9 mouse cellular contexts compared by ENCODE assay signal in the genomic region with DNA sequence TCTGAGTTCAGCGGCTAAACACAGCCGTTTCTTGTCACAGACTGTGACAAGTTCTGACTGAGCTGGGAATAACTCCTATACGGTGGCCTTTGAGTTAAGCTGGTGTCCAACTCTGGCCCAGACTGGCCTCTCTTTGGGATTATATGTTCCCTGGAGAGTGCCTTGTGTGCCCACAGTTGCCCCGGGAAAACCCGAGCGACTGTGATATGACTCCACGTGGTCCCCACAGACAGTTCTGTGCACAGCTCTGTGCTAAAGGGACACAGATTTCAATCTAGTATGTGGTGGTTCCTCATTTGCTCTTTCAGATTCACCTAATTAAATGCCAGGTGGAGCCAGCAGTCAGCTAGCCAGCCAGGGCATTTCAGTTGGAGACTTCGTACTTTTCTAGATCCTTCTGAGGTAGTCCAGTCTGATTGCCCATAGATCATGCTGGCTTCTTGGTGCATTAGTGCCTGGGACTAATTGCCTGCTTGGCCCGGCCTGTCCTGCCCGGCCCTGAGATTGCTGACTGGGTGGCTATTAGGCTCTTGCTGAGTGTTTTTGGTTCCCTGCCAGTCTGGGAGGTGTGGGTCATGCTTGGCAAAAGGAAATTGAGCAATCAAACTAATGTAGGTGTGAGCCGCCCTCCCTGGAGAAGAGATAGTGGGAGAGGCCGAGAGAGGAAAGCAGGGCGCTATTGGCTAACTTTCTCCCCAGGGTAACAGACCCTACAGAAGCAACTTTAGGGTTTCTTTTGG.
DNase-seq lines count a peak whose midpoint lies in the region; ATAC-seq lines count a peak whose summit lies in the region.
"Had no signal": no experiment of that assay in that cellular context is flagged by ENCODE, and none has a peak within 500 bp of the region (broad histone marks: within the 10 kb centered on the region; RNA-seq: fewer than 3 reads in every experiment).

No protein-coding gene starts in this region.

- no peaks in the 10 kb centered on the region for H3K9me3 ChIP-seq in limb, embryonic 10.5 days (replicated peaks)
- H3K9me3 ChIP-seq: neural tube, embryonic 12.5 days had no signal

- H3K4me1 ChIP-seq in limb, embryonic 10.5 days: peaks cover 26% of the 10 kb centered on the region

- no peak for ATAC-seq in monocyte, adult 5-6 weeks (replicated peaks; ENCODE audit: insufficient number of reproducible peaks, low FRiP score, low TSS enrichment, poor library complexity, severe bottlenecking)

- H3K27ac ChIP-seq in limb, embryonic 10.5 days: no peak overlapping the region
- H3K27ac ChIP-seq: neural tube, embryonic 12.5 days had no signal

- no peak overlapping the region for H3K4me3 ChIP-seq in limb, embryonic 10.5 days
- H3K4me3 ChIP-seq: neural tube, embryonic 12.5 days had no signal

- H3K27me3 ChIP-seq in limb, embryonic 10.5 days (ENCODE audit: low read depth, poor library complexity, severe bottlenecking): no peaks in the 10 kb centered on the region
- H3K27me3 ChIP-seq: neural tube, embryonic 12.5 days had no signal

- DNase-seq in gastrocnemius, adult 18-20 months (ENCODE audit: low spot score): peak; percentile 75
- no peak for DNase-seq in gastrocnemius, postnatal 4 days (ENCODE audit: low spot score in 2 of 2)
- DNase-seq in MN1 (ENCODE audit: low spot score): peak; percentile 69
- peak; percentile 25 for DNase-seq in gastrocnemius, postnatal 10 days
- DNase-seq in large intestine, adult 2 months (ENCODE audit: low read depth, low spot score): peak; percentile 96
- no peak for DNase-seq in limb, embryonic 10.5 days (ENCODE audit: low spot score)
- no peak for DNase-seq in testis, postnatal 14 days (ENCODE audit: low spot score)

- no peaks in the 10 kb centered on the region for H3K36me3 ChIP-seq in limb, embryonic 10.5 days
- H3K36me3 ChIP-seq: neural tube, embryonic 12.5 days had no signal

- 35% methylated on average over 13 of the region's 13 CpGs for WGBS in large intestine, adult 2 months
- WGBS in limb, embryonic 10.5 days: 76% methylated on average over 13 of the region's 13 CpGs

Comparison
In these comparisons a context has a peak if more than half of its experiments do, and no peak if none do; other contexts are left out.
1. DNase-seq: peak in gastrocnemius, adult 18-20 months (single experiment), MN1 (single experiment), gastrocnemius, postnatal 10 days (single experiment) and large intestine, adult 2 months (single experiment); none in gastrocnemius, postnatal 4 days (0 of 2), limb, embryonic 10.5 days (single experiment) and testis, postnatal 14 days (single experiment).